Mouse (Mus musculus) adrenal gland, postnatal 36 days (tissue): ENCODE results near the gene Gstm7. TPM values are rescaled to one million over a fixed set of nuclear protein-coding genes. Genes with fewer than 3 reads are reported as not detected.
"Not testable (repeated sequence)": the region's sequence is repeated elsewhere in the genome, so short reads cannot be mapped to it uniquely, and the experiment has no call there.

ENCODE experiments used
- DNase-seq, 2 experiments: peaks; one replicate each; pipeline ENCODE4 v3.0.0; 2021; ENCODE audit warnings: mixed read lengths in 1 of 2
- total RNA-seq, 2 experiments: library from RNA; stranded (reverse); gene quantifications; 2 replicates each; pipeline ENCODE4 v1.2.3; 2021

Gene Gstm7
- total RNA-seq, 2 experiments from 2014 or later = 143 to 157 TPM

GRCm38 (mm10) chr3:107935268-107935667, 3.7 kb upstream of the Gstm7 start:
- no peak for DNase-seq

GRCm38 (mm10) chr3:107932128-107932527, 511 bp upstream of the Gstm7 start:
- no peak for DNase-seq

- DNase-seq = no peak
Observed at GRCm38 (mm10) chr3:107931134-107931533, 483 bp downstream of the Gstm7 start.

- DNase-seq = no peak
Observed at GRCm38 (mm10) chr3:107929731-107930130, 1.9 kb downstream of the Gstm7 start.

- DNase-seq = no peak
Observed at GRCm38 (mm10) chr3:107929243-107929642, 2.4 kb downstream of the Gstm7 start.

GRCm38 (mm10) chr3:107928691-107929090, 2.9 kb downstream of the Gstm7 start:
- DNase-seq = no peak

- DNase-seq = peak; percentile 51 to 63
Observed at GRCm38 (mm10) chr3:107927841-107928240, 3.8 kb downstream of the Gstm7 start.

GRCm38 (mm10) chr3:107925335-107925734, 6.3 kb downstream of the Gstm7 start:
- DNase-seq = no peak

GRCm38 (mm10) chr3:107920348-107920747, 11.3 kb downstream of the Gstm7 start:
- no peak for DNase-seq

GRCm38 (mm10) chr3:107917783-107918408, 13.7 kb downstream of the Gstm7 start:
- DNase-seq = peak; percentile 37 to 63

- no peak for DNase-seq
Observed at GRCm38 (mm10) chr3:107917097-107917496, 14.5 kb downstream of the Gstm7 start.

GRCm38 (mm10) chr3:107916674-107917073, 14.9 kb downstream of the Gstm7 start:
- no peak for DNase-seq

- no peak for DNase-seq
Observed at GRCm38 (mm10) chr3:107905942-107906341, 25.7 kb downstream of the Gstm7 start.

GRCm38 (mm10) chr3:107900955-107901673, 30.5 kb downstream of the Gstm7 start:
- no peak for DNase-seq

GRCm38 (mm10) chr3:107898691-107899090, 32.9 kb downstream of the Gstm7 start:
- no peak for DNase-seq

GRCm38 (mm10) chr3:107895720-107896569, 35.7 kb downstream of the Gstm7 start, which contains the start of gene Gstm5:
Gene Gstm5, plus strand, starts transcription at chr3:107895821.
- peak; percentile 91 to 94 for DNase-seq

- no peak for DNase-seq
Observed at GRCm38 (mm10) chr3:107895194-107895719, 36.4 kb downstream of the Gstm7 start.

- not testable (repeated sequence) for DNase-seq
Observed at GRCm38 (mm10) chr3:107889236-107889635, 42.4 kb downstream of the Gstm7 start.

- no peak for DNase-seq
Observed at GRCm38 (mm10) chr3:107887674-107888495, 43.7 kb downstream of the Gstm7 start.

- no peak for DNase-seq
Observed at GRCm38 (mm10) chr3:107877747-107878736, 53.6 kb downstream of the Gstm7 start.
